Mouse (Mus musculus) T-helper 1 cell (primary cell): ENCODE measurements around the gene Pmpca.

Experiments
- in situ Hi-C: fragments of 300-600 bp; cut with MboI, MseI; formaldehyde crosslinking; loops from one replicate; pipeline ENCODE4 v1.15.1; 2025; ENCODE audit warnings: high pct_unique_total_duplicates

The Pmpca gene

GRCm38 (mm10) chr2:26368572-26368971 lies 20.6 kb upstream of the Pmpca start:
- in situ Hi-C loops, result no loop called here

GRCm38 (mm10) chr2:26372396-26372795 lies 16.7 kb upstream of the Pmpca start:
- in situ Hi-C loops, result no loop called here

DNA sequence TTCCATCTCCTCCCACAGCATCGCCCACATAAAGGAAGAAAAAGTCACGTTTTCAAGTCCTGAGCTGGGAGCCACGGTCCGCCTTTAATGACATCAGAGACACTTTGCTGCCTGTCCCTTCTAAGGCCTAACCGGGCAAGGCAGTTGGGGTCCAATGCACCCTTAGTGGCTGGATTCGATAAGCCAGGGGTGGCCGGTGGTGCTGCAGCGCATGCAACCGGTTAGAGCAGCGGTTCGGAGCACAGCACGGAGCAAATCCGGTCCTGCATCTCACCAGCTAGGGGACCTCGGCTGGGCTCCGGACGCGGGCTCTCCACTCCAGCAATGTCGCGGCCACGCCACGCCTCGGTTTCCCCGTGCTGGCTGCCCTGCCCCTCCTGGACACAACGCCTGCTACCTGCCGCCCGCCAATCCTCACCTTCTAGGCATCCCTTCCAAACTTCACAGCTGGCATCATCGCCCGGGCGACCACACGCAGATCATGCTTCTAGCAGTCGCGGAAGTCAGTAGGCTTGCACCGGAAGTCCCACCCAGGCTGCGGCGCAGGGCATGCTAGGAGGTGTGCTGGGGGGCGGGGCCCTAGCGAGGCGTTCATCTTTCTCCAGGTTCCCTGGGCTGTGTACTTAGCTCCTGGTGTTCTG lies 8.9 kb upstream of the Pmpca start, which contains the start of gene Snapc4:
Gene Snapc4, minus strand, starts transcription at position 523 of the 641 bp plus-strand sequence.
- in situ Hi-C loops, result loop anchor here (5.0 kb wide), 1 partner anchor 72 kb away; no protein-coding TSS in a partner anchor

DNA sequence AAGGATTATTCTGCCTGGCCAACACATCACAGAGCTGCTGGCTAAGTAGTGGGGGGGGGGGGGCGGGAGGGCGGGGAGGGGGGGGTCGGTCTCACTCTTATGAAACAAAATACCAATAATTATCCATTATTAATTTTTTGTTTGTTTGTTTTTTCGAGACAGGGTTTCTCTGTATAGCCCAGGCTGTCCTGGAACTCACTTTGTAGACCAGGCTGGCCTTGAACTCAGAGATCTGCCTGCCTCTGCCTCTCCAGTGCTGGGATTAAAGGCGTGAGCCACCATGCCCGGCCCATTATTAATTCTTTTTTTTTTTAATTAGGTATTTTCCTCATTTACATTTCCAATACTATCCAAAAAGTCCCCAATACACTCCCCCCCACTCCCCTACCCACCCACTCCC lies 8.3 kb upstream of the Pmpca start:
- in situ Hi-C loops, result loop anchor here (5.0 kb wide), 1 partner anchor 71 kb away; no protein-coding TSS in a partner anchor

DNA sequence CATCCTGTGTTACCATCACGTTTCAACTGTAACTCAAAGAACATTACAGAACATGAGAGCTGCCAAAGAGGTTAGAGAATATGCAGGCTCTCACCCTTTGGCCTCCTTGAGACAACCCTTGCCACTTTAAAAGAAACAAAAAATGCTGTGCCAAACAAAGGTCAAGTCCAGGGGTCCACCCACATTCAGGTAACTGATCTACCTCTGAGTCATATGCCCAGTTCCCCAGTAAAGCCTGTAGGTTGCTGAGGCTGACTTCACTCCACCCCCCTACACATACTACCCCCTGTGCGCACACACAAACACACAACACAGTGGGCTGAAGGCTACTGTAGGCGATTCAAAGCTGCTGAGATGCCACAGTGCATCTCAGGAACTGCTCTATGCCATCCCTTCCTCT lies 1.4 kb upstream of the Pmpca start:
- in situ Hi-C loops, result no loop called here

DNA sequence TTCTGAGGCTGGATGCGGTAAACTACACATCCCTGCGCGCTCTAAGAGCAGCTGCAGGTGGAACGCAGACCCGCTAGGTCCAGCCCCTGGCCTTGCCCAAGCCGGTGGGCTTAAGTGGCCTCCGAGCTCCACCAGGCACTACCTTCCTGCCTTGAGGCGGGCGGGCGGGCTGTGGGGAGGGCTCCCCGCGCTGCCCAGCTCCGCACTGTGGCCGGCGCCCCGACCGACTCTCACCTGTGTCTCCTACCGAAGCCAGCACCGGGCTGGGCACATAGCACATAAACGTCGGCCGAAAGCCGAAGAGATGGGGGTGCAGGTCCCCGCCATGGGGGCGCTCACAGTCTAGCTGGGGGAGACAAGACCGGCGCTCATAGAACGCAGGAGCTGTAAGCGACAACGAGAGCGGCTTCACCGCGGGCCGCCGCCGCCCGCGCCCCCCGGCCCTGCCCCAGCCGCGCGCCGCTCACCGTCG lies 421 bp upstream of the Pmpca start:
- in situ Hi-C loops, result no loop called here

GRCm38 (mm10) chr2:26390954-26391353 lies 1.8 kb downstream of the Pmpca start:
- in situ Hi-C loops, result no loop called here

GRCm38 (mm10) chr2:26391617-26392016 lies 2.5 kb downstream of the Pmpca start:
- in situ Hi-C loops, result no loop called here

GRCm38 (mm10) chr2:26398978-26399377 lies 9.8 kb downstream of the Pmpca start:
- in situ Hi-C loops, result no loop called here

DNA sequence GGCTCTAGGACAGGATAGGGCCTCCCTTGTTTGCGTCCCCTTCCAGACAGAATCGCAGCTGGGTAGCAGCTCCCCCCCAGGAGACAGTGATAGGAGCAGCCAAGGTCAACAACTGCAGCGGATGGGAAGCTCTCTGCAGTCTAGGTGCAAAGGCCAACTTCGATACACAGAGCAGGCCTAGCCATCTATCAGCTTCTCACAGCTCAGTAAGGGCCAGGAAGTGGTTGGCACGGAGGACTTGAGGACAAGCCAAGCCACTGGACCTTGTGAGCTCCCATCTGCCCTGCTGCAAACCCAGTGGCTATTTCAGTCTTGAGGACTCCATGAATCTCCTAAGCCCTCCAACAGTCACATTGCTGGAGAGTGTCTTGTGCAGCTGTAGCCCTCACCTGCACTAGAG lies 10.5 kb downstream of the Pmpca start:
- in situ Hi-C loops, result no loop called here

DNA sequence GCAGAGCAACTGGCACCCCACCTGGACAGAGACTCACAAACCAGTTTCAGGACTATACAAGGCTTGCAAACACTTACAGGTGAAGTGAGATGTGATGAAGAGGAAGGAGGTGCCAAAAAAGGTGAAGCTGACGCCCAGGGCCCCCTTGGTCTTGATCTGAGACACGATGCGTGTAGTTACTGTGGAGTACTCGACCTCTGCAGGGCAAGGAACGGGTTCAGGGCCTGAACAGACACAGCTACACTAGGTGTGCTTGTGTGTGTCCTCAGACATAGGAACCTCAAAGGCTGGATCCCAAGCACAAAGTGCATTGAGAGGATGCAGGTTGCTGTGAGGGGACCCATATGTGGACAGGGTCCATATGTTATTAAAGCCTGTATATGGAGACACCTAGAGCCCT lies 11.2 kb downstream of the Pmpca start:
- in situ Hi-C loops, result no loop called here

DNA sequence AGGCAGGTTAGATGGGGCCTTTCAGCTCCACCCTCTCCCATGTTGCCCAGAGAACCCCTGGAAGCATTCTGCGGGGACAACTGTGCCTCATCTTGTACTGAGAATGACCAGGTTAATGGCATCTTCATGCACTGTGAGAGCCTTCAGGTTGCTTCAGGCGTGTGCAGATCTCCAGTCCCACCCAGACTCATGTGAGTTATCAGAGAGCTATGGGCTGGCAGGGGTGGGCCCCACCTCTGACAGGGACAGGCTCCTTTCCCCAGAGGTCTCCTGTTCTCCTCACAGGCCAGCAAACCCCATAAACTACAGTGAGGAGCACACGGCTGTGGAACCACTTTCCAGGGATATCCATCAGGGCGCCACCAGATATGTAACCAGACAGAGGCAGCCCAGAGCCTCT lies 11.9 kb downstream of the Pmpca start:
- in situ Hi-C loops, result no loop called here

DNA sequence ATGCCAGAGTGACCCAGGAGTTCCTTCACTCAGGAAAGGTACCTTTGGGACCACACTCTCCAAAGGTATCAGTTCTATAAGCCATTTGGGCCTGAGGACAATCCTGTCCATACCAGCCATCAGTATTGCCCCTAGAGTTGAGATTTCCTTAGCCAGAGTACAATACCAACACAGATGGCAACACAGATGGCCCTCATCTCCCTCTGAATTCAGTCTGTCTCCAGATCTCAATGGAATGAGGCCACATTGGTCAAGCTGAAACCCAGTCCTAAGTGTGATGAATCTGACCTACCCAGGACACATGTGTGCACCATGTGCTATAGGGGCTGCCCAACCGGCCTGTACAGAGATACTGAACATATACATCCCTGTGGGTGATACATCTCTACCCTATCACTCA lies 13.1 kb downstream of the Pmpca start:
- in situ Hi-C loops, result no loop called here

- in situ Hi-C loops, result no loop called here
Observed at GRCm38 (mm10) chr2:26403306-26403705, 14.2 kb downstream of the Pmpca start.

GRCm38 (mm10) chr2:26408515-26409356 lies 19.6 kb downstream of the Pmpca start, which contains the start of gene Inpp5e:
Gene Inpp5e, minus strand, starts transcription at chr2:26409203.
- in situ Hi-C loops, result no loop called here

- in situ Hi-C loops, result no loop called here
Observed at GRCm38 (mm10) chr2:26409362-26409761, 20.2 kb downstream of the Pmpca start.

DNA sequence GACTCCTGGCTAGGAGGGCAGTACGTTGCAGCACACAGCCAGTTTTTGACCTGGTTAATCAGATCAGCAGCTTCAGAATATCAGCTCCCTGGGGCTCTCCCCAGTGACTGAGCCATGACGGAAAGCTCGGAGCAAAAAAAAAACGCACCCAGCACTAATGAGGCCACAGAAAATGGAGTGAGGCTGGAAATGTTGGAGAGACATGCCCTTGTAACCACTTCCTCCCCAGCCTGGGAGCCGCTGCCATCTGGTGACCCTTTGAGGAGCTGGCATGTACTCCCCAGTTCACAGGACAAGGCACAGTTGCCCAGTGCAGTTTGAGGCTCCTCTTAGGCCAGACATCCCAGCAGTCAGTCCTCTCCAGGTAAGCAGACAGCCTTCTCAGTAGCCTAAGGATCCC lies 21.0 kb downstream of the Pmpca start:
- in situ Hi-C loops, result no loop called here

GRCm38 (mm10) chr2:26410931-26411411 lies 21.8 kb downstream of the Pmpca start:
- in situ Hi-C loops, result no loop called here

GRCm38 (mm10) chr2:26417066-26417465 lies 27.9 kb downstream of the Pmpca start:
- in situ Hi-C loops, result no loop called here

GRCm38 (mm10) chr2:26418120-26418519 lies 29.0 kb downstream of the Pmpca start:
- in situ Hi-C loops, result no loop called here

- in situ Hi-C loops, result no loop called here
Observed at GRCm38 (mm10) chr2:26421969-26422368, 32.8 kb downstream of the Pmpca start.

GRCm38 (mm10) chr2:26423086-26423485 lies 33.9 kb downstream of the Pmpca start:
- in situ Hi-C loops, result no loop called here

DNA sequence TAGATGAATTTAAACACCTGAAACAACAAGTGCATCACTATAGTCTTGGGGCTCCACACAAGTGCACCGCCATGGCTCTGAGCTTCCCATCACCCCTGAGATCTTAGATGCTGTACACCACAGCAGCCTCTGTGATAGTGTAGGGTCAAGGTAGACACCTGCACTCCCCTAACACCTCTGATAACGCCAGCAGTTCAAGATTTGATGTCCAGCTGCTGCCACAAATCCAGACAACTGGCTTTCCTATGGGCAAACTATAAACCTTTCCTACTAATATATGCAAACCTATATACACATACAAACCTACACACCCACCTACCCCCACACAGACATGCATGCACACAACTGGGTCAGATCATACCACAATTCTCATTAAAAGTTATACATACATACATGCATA lies 35.4 kb downstream of the Pmpca start:
- in situ Hi-C loops, result no loop called here
